Mouse (Mus musculus): ENCODE measurements around the gene Pomc. TPM values are rescaled to one million over a fixed set of nuclear protein-coding genes. Genes with fewer than 3 reads are reported as not detected.
A peak's percentile ranks its signal among the peaks of the same experiment; 100 is the strongest.
"Not testable (repeated sequence)": the region's sequence is repeated elsewhere in the genome, so short reads cannot be mapped to it uniquely, and the experiment has no call there.

Pomc gene
- total RNA-seq (2017) = 2.8 TPM in 1 of 2 replicates, not detected in the other

- no peak for ATAC-seq (replicated peaks in 1 of 2; ENCODE audit: insufficient read depth in 1 of 2, low FRiP score in 2 of 2, low TSS enrichment in 1 of 2, low read depth in 1 of 2, poor library complexity in 2 of 2, severe bottlenecking in 2 of 2)
Measured at GRCm38 (mm10) chr12:3954651-3955050, at the start of gene Pomc. Gene Pomc, plus strand, starts transcription at chr12:3954951.

- no peak for ATAC-seq (replicated peaks in 1 of 2; ENCODE audit: insufficient read depth in 1 of 2, low FRiP score in 2 of 2, low TSS enrichment in 1 of 2, low read depth in 1 of 2, poor library complexity in 2 of 2, severe bottlenecking in 2 of 2)
Measured at GRCm38 (mm10) chr12:3905436-3905835, 49.3 kb upstream of the Pomc start.

- ATAC-seq (replicated peaks in 1 of 2; ENCODE audit: insufficient read depth in 1 of 2, low FRiP score in 2 of 2, low TSS enrichment in 1 of 2, low read depth in 1 of 2, poor library complexity in 2 of 2, severe bottlenecking in 2 of 2) = no peak
Measured at GRCm38 (mm10) chr12:3906308-3906707, 48.4 kb upstream of the Pomc start.

- no peak for ATAC-seq (replicated peaks in 1 of 2; ENCODE audit: insufficient read depth in 1 of 2, low FRiP score in 2 of 2, low TSS enrichment in 1 of 2, low read depth in 1 of 2, poor library complexity in 2 of 2, severe bottlenecking in 2 of 2)
Measured at GRCm38 (mm10) chr12:3907008-3907407, 47.7 kb upstream of the Pomc start.

- no peak for ATAC-seq (replicated peaks in 1 of 2; ENCODE audit: insufficient read depth in 1 of 2, low FRiP score in 2 of 2, low TSS enrichment in 1 of 2, low read depth in 1 of 2, poor library complexity in 2 of 2, severe bottlenecking in 2 of 2)
Measured at GRCm38 (mm10) chr12:3907418-3907817, 47.3 kb upstream of the Pomc start.

GRCm38 (mm10) chr12:3910466-3911093 is 44.2 kb upstream of the Pomc start:
- no peak for ATAC-seq (replicated peaks in 1 of 2; ENCODE audit: insufficient read depth in 1 of 2, low FRiP score in 2 of 2, low TSS enrichment in 1 of 2, low read depth in 1 of 2, poor library complexity in 2 of 2, severe bottlenecking in 2 of 2)

GRCm38 (mm10) chr12:3911831-3912348 is 42.9 kb upstream of the Pomc start:
- no peak for ATAC-seq (replicated peaks in 1 of 2; ENCODE audit: insufficient read depth in 1 of 2, low FRiP score in 2 of 2, low TSS enrichment in 1 of 2, low read depth in 1 of 2, poor library complexity in 2 of 2, severe bottlenecking in 2 of 2)

GRCm38 (mm10) chr12:3915852-3916251 is 38.9 kb upstream of the Pomc start:
- ATAC-seq (replicated peaks in 1 of 2; ENCODE audit: insufficient read depth in 1 of 2, low FRiP score in 2 of 2, low TSS enrichment in 1 of 2, low read depth in 1 of 2, poor library complexity in 2 of 2, severe bottlenecking in 2 of 2) = no peak

GRCm38 (mm10) chr12:3917668-3918341 is 36.9 kb upstream of the Pomc start:
- ATAC-seq (replicated peaks in 1 of 2; ENCODE audit: insufficient read depth in 1 of 2, low FRiP score in 2 of 2, low TSS enrichment in 1 of 2, low read depth in 1 of 2, poor library complexity in 2 of 2, severe bottlenecking in 2 of 2) = peak in 1 of 2 experiments; percentile 37; a peak in 1 of 4 replicates

GRCm38 (mm10) chr12:3918577-3918976 is 36.2 kb upstream of the Pomc start:
- ATAC-seq (replicated peaks in 1 of 2; ENCODE audit: insufficient read depth in 1 of 2, low FRiP score in 2 of 2, low TSS enrichment in 1 of 2, low read depth in 1 of 2, poor library complexity in 2 of 2, severe bottlenecking in 2 of 2) = no peak

GRCm38 (mm10) chr12:3919423-3919822 is 35.3 kb upstream of the Pomc start:
- ATAC-seq (replicated peaks in 1 of 2; ENCODE audit: insufficient read depth in 1 of 2, low FRiP score in 2 of 2, low TSS enrichment in 1 of 2, low read depth in 1 of 2, poor library complexity in 2 of 2, severe bottlenecking in 2 of 2) = no peak

- peak; percentile 46 to 78; a peak in 2 of 4 replicates for ATAC-seq (replicated peaks in 1 of 2; ENCODE audit: insufficient read depth in 1 of 2, low FRiP score in 2 of 2, low TSS enrichment in 1 of 2, low read depth in 1 of 2, poor library complexity in 2 of 2, severe bottlenecking in 2 of 2)
Measured at GRCm38 (mm10) chr12:3926127-3926526, 28.6 kb upstream of the Pomc start.

GRCm38 (mm10) chr12:3928841-3929240 is 25.9 kb upstream of the Pomc start:
- peak in 1 of 2 experiments; percentile 37; a peak in 1 of 4 replicates for ATAC-seq (replicated peaks in 1 of 2; ENCODE audit: insufficient read depth in 1 of 2, low FRiP score in 2 of 2, low TSS enrichment in 1 of 2, low read depth in 1 of 2, poor library complexity in 2 of 2, severe bottlenecking in 2 of 2)

- not testable (repeated sequence) for ATAC-seq (replicated peaks in 1 of 2; ENCODE audit: insufficient read depth in 1 of 2, low FRiP score in 2 of 2, low TSS enrichment in 1 of 2, low read depth in 1 of 2, poor library complexity in 2 of 2, severe bottlenecking in 2 of 2)
Measured at GRCm38 (mm10) chr12:3930090-3930865, 24.5 kb upstream of the Pomc start.

GRCm38 (mm10) chr12:3942026-3942425 is 12.7 kb upstream of the Pomc start:
- no peak for ATAC-seq (replicated peaks in 1 of 2; ENCODE audit: insufficient read depth in 1 of 2, low FRiP score in 2 of 2, low TSS enrichment in 1 of 2, low read depth in 1 of 2, poor library complexity in 2 of 2, severe bottlenecking in 2 of 2)

GRCm38 (mm10) chr12:3944454-3945073 is 10.2 kb upstream of the Pomc start:
- ATAC-seq (replicated peaks in 1 of 2; ENCODE audit: insufficient read depth in 1 of 2, low FRiP score in 2 of 2, low TSS enrichment in 1 of 2, low read depth in 1 of 2, poor library complexity in 2 of 2, severe bottlenecking in 2 of 2) = no peak

- no peak for ATAC-seq (replicated peaks in 1 of 2; ENCODE audit: insufficient read depth in 1 of 2, low FRiP score in 2 of 2, low TSS enrichment in 1 of 2, low read depth in 1 of 2, poor library complexity in 2 of 2, severe bottlenecking in 2 of 2)
Measured at GRCm38 (mm10) chr12:3947503-3947902, 7.2 kb upstream of the Pomc start.

GRCm38 (mm10) chr12:3955371-3955770 is 620 bp downstream of the Pomc start:
- no peak for ATAC-seq (replicated peaks in 1 of 2; ENCODE audit: insufficient read depth in 1 of 2, low FRiP score in 2 of 2, low TSS enrichment in 1 of 2, low read depth in 1 of 2, poor library complexity in 2 of 2, severe bottlenecking in 2 of 2)

All from hematopoietic stem cell, adult 5-6 weeks (primary cell).